Mouse (Mus musculus) urinary bladder, postnatal 25 days (tissue): ENCODE results near the gene Kifc3.
A peak's percentile ranks its signal among the peaks of the same experiment; 100 is the strongest.
"Not testable (repeated sequence)": the region's sequence is repeated elsewhere in the genome, so short reads cannot be mapped to it uniquely, and the experiment has no call there.

ENCODE experiments used
- DNase-seq: peaks from one replicate; pipeline ENCODE4 v3.0.0; 2022; ENCODE audit warnings: low spot score

Gene Kifc3

DNA sequence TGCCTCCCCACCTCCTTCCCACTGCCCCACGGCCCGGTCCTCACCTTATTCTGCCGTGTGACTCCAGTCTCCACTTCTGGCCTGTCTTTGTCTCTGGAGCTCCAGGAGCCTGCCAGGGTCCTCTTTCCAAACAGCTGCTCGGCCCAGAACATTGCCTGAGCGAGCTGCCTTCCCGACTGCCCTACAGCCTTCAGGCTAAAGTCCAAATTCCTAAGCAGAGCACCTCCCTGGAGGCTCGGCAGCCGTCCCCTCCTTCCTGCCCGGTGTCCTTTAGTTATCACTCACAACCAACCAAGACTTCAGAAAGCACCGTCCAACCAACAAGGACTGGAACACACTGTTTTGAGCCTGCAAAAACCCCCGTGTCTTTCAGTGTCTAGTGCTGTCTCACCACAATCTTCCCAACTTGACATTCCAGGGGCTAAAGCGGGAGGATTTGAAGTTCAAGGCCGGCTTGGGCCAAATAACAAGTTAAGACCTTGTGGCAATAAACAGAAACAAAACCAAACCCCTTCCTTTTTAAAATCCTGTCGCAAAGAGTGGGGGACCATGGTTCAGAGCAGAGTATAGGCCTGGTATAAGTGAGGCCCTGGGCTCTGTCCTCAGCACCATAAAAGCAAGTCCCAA lies at the start of gene Kifc3:
Kifc3 (minus strand) TSS at position 164 of the 627 bp plus-strand sequence.
- DNase-seq = peak; percentile 22

GRCm38 (mm10) chr8:95252056-95252455 lies 49.4 kb upstream of the Kifc3 start:
- no peak for DNase-seq

DNA sequence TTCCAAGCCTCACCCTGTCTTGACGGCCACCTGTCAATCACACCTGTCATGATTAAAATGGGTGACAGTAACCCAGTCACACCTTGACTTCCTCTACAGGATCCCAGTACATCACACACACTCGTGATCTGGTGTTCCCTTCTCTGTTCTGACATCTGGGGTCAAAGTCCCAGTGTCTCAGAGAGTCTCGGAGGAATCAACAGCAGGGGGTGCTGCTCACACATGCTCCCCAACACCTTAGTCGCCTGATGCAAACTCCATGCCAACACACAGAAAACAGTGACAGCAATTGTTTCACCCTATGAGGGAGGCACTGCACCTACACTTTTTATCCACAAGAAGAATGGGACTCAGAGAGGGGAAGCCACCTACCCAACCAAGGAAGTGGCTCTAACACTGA lies 47.2 kb upstream of the Kifc3 start:
- DNase-seq = no peak

DNA sequence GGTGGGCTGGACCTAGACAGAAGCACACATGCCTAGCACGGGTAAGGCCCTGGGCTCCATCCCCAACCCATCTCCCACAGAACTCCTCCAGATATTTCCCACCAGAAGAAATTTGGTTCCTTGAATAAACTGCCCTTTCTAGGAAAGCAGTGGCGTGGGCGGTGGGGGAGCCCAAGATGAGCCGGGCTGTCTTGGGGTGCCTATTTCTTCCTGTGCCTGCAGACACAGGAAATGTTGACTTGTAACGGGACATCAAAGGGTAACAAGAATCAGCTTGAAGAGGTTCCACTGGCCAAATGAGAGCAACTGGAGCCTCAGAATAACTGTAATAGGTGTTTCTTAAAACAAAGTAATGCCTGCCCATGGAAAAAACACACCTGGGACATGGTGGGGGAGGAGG lies 44.7 kb upstream of the Kifc3 start:
- DNase-seq = no peak

DNA sequence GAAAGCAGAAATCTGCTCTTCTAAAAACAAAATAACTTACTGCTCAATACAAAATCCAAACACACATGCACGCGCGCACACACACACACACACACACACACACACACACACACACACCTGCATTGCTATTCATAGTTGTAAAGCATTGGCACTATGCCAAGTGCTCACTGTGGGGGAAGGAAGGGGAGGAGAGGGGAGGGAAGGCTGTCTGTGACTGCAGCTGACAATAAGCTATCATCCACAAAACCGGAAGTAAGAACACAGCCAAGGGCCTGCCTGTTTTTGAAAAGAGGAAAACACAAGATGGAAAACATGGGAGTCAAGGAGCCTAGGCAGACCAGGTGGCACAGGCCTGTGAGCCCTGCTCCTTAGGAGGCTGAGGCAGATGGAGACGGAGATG lies 42.6 kb upstream of the Kifc3 start:
- no peak for DNase-seq

GRCm38 (mm10) chr8:95243853-95244252 lies 41.2 kb upstream of the Kifc3 start:
- DNase-seq = no peak

DNA sequence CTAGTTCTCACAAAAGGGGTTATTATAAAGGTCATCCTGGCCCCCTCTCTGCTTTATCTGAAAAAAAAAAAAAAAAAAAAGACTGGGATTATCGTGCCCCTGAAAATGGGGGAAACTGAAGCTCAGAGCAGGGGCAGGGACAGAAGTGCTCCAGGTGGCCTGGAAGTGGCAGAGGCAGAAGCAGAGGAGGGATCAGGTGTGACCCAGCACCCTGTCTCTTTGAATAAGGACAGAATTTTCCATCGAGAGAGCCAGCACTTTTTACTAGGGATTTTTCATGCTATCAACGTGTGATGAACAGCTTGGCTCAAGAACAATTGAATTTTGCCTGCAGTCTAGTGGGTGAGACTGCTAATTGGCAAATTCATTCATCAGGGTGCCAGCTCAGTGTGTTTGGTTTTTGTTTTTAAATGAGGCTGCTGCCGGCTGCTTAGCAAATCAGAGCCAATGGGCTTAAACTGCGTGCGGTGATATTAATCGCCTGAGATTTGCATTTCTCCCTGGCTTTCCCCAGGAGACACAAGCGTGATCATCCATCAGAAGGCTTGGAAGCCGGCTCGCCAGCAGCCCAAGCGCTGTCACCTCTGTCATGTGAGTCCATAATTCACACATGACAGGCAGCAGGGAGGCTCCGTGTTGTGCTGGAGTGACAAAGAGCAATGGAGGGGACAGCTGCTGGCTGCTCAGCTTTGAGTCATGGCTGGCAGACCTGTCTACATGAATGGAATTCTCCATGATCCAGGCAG lies 40.4 kb upstream of the Kifc3 start:
- no peak for DNase-seq

GRCm38 (mm10) chr8:95242099-95242825 lies 39.6 kb upstream of the Kifc3 start:
- no peak for DNase-seq

GRCm38 (mm10) chr8:95235683-95236082 lies 33.1 kb upstream of the Kifc3 start:
- peak; percentile 80 for DNase-seq

DNA sequence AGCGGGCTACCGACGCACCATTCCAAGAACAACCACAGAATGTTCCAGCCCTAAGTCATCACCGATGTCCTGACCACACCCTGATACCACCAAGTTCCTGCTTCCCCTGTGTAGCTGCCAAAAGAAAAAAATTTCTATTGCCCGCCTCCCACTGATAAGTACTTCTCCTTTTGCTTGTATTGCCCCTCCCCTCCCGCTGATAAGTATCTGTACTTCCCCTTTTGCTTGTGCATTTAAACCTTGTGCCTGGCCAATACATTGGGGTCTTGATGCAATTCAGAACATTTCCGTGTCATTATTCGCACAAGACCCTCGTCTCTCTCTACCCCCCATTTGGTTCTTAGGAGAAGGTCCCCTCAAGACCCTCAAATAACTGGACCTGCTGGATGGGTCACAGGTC lies 27.5 kb upstream of the Kifc3 start:
- DNase-seq = not testable (repeated sequence)

DNA sequence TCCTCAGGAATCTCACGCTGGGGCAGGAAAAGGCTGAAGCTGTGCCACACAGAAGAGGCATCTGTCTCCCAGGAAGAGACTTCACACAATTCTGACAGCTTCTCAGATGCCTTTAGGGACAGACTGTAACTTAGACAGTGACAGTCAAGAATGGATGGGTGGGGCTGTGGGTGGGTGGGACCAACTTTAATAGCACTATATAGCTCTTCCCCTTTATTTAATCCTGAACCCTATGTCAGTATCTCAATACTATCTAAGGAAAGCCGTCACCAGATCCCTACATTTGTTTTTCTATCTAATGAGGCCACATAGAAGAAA lies 24.5 kb upstream of the Kifc3 start:
- DNase-seq = no peak

DNA sequence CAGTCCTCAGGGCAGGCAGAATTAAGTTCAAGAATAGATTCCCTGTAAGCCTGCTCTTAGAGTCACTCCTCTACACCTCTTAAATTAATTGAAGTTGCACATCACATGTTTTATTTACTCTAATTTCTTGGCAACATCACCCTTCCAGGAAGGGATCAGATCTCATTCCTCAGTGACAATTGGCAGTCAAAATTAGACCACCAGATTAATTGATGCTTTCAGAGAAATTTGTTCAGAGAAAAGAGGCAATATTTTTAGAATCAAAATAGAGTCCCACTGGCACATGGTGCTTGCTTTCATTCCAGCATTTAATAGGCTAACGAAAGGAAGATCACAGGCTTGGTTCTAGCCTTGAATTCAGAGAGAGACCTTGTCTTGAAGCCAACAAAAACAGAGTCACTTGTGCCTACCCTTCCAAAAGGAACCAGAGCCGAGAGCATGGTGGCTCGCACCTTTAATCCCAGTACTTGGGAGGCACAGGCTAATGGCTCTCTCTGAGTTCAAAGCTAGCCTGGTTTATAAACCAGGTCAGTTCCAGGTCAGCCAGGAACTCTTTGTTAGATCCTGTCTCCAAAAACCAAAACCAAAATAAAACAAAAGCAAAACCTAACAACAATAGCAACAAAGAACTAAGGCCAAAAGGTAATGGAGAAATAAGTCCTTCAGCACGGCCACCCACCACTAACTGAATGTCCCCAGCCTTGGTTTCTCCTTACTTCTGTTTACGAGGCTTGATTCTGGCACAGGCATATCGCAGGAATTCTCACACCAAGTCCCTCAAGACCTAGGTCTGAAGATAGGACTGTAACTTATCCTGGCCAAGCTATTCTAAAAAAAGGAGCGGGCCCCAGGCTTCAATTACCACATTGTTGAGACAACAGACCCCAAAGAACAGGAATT lies 23.9 kb upstream of the Kifc3 start:
- no peak for DNase-seq

- no peak for DNase-seq
Observed at GRCm38 (mm10) chr8:95223969-95224368, 21.4 kb upstream of the Kifc3 start.

DNA sequence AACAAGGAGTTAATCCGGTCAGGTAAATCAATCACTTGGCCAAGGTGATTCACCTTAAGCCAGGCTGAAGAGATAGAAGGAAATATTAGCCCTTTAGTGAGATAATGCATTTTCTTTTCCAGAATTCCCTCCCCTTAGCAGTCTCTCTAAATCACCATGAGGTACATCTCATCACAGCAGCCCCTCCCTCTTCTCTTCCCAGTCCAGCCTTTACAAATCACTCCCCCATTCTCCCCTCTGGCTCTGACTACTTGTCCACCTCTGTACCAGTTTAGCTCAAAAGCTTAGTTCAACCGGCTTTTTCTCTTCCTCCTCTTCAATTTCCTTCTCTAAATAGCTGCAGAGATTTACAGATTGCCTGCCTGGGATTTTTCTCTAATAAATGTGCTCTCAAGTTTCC lies 18.4 kb upstream of the Kifc3 start:
- DNase-seq = no peak

DNA sequence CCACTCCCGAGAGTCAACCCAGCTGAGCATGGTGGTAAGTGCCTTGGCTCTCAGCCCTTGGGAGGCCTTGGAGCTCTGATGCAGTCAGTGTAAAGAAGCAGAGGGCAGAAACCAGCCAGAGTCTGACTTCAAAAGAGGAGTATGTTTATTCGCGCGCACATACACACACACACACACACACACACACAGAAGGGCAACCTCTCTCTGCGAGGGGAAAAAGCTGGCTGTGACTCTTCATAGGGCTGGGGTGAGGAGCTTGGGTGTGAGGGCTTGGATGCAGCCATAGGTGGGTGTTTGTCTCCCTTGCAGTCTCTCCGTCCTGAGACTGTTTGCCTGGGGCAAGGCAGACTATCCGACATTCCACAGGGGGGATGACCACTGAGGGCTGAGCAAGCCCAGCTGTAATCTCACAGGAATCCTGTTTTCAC lies 18.0 kb upstream of the Kifc3 start:
- no peak for DNase-seq

- DNase-seq = no peak
Observed at GRCm38 (mm10) chr8:95219623-95220022, 17.0 kb upstream of the Kifc3 start.

GRCm38 (mm10) chr8:95215709-95216360 lies 13.2 kb upstream of the Kifc3 start:
- no peak for DNase-seq

DNA sequence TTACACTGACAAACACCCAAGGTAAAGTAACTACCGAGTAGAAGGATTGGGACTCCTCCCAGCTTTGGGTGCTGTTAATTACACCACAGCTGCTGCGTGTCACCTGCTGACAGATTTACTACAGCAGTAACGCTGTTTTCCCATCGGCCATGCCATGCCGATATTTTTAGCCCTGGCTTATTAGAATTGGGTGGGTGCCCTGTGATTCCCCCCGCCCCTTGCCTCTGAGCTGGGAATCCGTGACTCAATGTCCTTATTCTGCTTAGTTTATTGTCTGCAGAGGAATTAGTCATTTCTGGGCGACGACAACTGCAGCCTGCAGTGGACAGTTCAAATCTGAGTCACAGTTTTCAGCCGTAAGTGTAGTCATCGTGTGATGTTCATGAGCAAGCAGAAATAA lies 7.3 kb upstream of the Kifc3 start:
- peak; percentile 37 for DNase-seq

DNA sequence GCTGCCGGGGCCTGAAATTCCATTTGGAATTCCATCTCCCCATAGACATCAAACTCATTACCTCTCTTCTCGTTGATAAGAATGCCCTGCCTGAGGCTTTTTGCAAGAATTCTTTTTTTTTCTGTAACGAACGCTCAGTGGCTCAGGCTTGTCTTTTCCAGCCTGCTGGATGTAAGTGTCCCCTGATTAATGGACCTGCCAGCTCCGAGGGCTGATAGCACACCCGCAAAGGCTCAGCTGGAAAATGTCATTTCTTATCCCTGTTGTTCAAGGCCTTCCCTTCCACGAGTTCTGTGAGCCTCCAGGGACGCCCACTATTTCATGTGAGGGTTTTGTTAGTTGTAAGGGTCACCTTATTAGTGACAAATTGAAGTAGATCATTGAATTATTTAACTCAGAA lies 3.3 kb upstream of the Kifc3 start:
- no peak for DNase-seq

- DNase-seq = peak; percentile 70
Observed at GRCm38 (mm10) chr8:95204039-95204380, 1.4 kb upstream of the Kifc3 start.

DNA sequence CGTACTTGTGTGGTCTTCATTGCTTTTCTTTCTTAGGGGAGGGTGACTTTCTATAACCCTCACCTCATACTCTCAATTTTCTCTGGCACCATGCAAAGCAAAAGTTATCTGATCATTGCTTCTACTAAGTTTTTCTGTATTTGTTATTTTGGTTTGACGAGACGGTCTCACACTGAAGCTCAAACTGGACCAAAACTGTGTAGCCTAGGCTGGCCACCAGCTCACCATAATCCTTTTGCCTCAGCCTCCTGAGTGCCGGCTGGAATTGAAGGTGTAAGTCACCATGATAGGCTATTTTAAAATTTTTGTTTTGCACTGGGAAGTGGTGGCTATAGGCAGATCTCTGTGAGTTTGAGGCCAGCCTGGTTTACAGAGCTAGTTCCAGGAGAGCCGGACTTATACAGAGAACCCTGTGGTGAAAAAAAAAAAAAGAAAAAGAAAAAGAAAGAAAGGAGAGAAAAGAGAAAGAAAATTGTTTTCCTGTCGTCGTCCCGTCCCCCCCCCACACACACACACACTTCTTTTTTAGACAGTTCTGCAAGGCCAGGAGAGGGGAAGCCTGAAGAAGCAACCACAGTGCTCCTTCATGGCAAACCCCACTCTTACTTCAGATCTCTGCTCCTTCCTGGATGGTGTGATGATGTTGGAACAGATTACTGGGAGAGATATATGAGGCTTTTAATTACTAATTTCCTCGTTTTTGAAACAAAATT lies 870 bp upstream of the Kifc3 start:
- DNase-seq = no peak
